Mouse (Mus musculus): ENCODE data around the gene Hfm1. TPM values are rescaled to one million over a fixed set of nuclear protein-coding genes. Genes with fewer than 3 reads are reported as not detected.

Gene Hfm1
- under 1 TPM; 0.13 to 0.33 TPM for total RNA-seq (2021)
- long read RNA-seq, experiment 1: 0 reads
- long read RNA-seq, experiment 2: 0 reads

GRCm38 (mm10) chr5:106925488-106926368, at the start of gene Hfm1:
Gene Hfm1, minus strand, starts transcription at chr5:106926321.
- peak; percentile 58 to 74 for DNase-seq

- DNase-seq: no peak
These were observed 47.8 kb upstream of the Hfm1 start for GRCm38 (mm10) chr5:106973883-106974282.

- no peak for DNase-seq
These were observed 41.5 kb upstream of the Hfm1 start for GRCm38 (mm10) chr5:106967578-106967977.

- DNase-seq: no peak
These were observed 40.3 kb upstream of the Hfm1 start for GRCm38 (mm10) chr5:106966443-106966842.

GRCm38 (mm10) chr5:106964513-106965014, 38.4 kb upstream of the Hfm1 start:
- no peak for DNase-seq

GRCm38 (mm10) chr5:106963584-106964512, 37.7 kb upstream of the Hfm1 start, which contains the start of gene Cdc7:
Gene Cdc7, plus strand, starts transcription at chr5:106964322.
- peak; percentile 95 to 96 for DNase-seq

- DNase-seq: no peak
These were observed 34.3 kb upstream of the Hfm1 start for GRCm38 (mm10) chr5:106960451-106960850.

GRCm38 (mm10) chr5:106959031-106959430, 32.9 kb upstream of the Hfm1 start:
- DNase-seq: peak; percentile 72 to 76

GRCm38 (mm10) chr5:106956467-106956866, 30.3 kb upstream of the Hfm1 start:
- no peak for DNase-seq

- DNase-seq: no peak
These were observed 22.6 kb upstream of the Hfm1 start for GRCm38 (mm10) chr5:106948683-106949082.

GRCm38 (mm10) chr5:106946342-106946741, 20.2 kb upstream of the Hfm1 start:
- no peak for DNase-seq

- no peak for DNase-seq
These were observed 1.9 kb upstream of the Hfm1 start for GRCm38 (mm10) chr5:106927996-106928395.

GRCm38 (mm10) chr5:106926369-106926686, 207 bp upstream of the Hfm1 start:
- DNase-seq: no peak

GRCm38 (mm10) chr5:106919315-106919714, 6.8 kb downstream of the Hfm1 start:
- DNase-seq: no peak

GRCm38 (mm10) chr5:106896879-106897278, 29.2 kb downstream of the Hfm1 start:
- DNase-seq: no peak

- peak; percentile 61 to 73 for DNase-seq
These were observed 34.3 kb downstream of the Hfm1 start for GRCm38 (mm10) chr5:106891773-106892172.

GRCm38 (mm10) chr5:106887303-106888071, 38.6 kb downstream of the Hfm1 start:
- no peak for DNase-seq

- DNase-seq: no peak
These were observed 40.6 kb downstream of the Hfm1 start for GRCm38 (mm10) chr5:106885517-106885916.

GRCm38 (mm10) chr5:106876438-106876837, 49.7 kb downstream of the Hfm1 start:
- DNase-seq: no peak

GRCm38 (mm10) chr5:106860415-106860814, 65.7 kb downstream of the Hfm1 start:
- peak; percentile 57 to 68 for DNase-seq

GRCm38 (mm10) chr5:106853284-106853683, 72.8 kb downstream of the Hfm1 start:
- DNase-seq: no peak

GRCm38 (mm10) chr5:106847045-106847444, 79.1 kb downstream of the Hfm1 start:
- DNase-seq: no peak

Measured in adrenal gland, postnatal 36 days (tissue).